Mouse (Mus musculus): ENCODE measurements around the gene Kif26a. TPM values are rescaled to one million over a fixed set of nuclear protein-coding genes. Genes with fewer than 3 reads are reported as not detected.
A peak's percentile ranks its signal among the peaks of the same experiment; 100 is the strongest.

Kif26a gene
- polyA plus RNA-seq, 1 experiment, result 0.02 TPM

- TF ChIP-seq TCF3 (IDR thresholded peaks at IDR 0.05; ENCODE audit: insufficient read length, low read depth), result no peak
- TF ChIP-seq USF1 (IDR thresholded peaks at IDR 0.05; ENCODE audit: low read depth), result no peak
- no peak for TF ChIP-seq REST (IDR thresholded peaks at IDR 0.05; ENCODE audit: insufficient read depth, insufficient read length)
- no peak for TF ChIP-seq SRF (IDR thresholded peaks at IDR 0.05; ENCODE audit: control insufficient read depth, insufficient read length, low read depth)
- TF ChIP-seq POLR2A (IDR thresholded peaks at IDR 0.05; ENCODE audit: insufficient read length, low read depth), result no peak
- no peak for TF ChIP-seq CEBPB (IDR thresholded peaks at IDR 0.05; ENCODE audit: insufficient read depth, poor library complexity, severe bottlenecking)
- TF ChIP-seq MYOD1 (IDR thresholded peaks at IDR 0.05; ENCODE audit: control insufficient read depth in 1 of 3, insufficient read length in 2 of 3, low read depth in 2 of 3), result no peak
- H3K79me2 ChIP-seq (ENCODE audit: control insufficient read depth, insufficient read depth), result no peaks in the 10 kb centered on the region
- no peak overlapping the region for H3K4me3 ChIP-seq
These were observed 42.8 kb upstream of the Kif26a start for GRCm38 (mm10) chr12:112103179-112103578.

GRCm38 (mm10) chr12:112104890-112105289, 41.1 kb upstream of the Kif26a start:
- Histone ChIP-seq H3K4me2 (ENCODE audit: low read depth) (no peak overlapping the region), H3K36me3 (ENCODE audit: control insufficient read depth, insufficient read depth) (no peaks in the 10 kb centered on the region), H3K4me3 (no peak overlapping the region), H3K79me2 (ENCODE audit: control insufficient read depth, insufficient read depth) (no peaks in the 10 kb centered on the region), H3ac (ENCODE audit: control insufficient read depth, insufficient read length) (no peak overlapping the region), H3K27me3 (ENCODE audit: control insufficient read depth, insufficient read depth, insufficient read length) (peaks cover 19% of the 10 kb centered on the region)
- TF ChIP-seq E2F4 (IDR thresholded peaks at IDR 0.05; ENCODE audit: insufficient read depth) (no peak), MYOG (IDR thresholded peaks at IDR 0.05; ENCODE audit: control insufficient read depth in 1 of 3, insufficient read depth in 1 of 3, insufficient read length in 2 of 3, low read depth in 2 of 3) (no peak), POLR2AphosphoS2 (IDR thresholded peaks at IDR 0.05; ENCODE audit: insufficient read length, low read depth) (no peak), TCF12 (IDR thresholded peaks at IDR 0.05; ENCODE audit: insufficient read depth, poor library complexity, severe bottlenecking) (no peak), MYOD1 (IDR thresholded peaks at IDR 0.05; ENCODE audit: control insufficient read depth in 1 of 3, insufficient read length in 2 of 3, low read depth in 2 of 3) (no peak), USF1 (IDR thresholded peaks at IDR 0.05; ENCODE audit: low read depth) (no peak), SRF (IDR thresholded peaks at IDR 0.05; ENCODE audit: control insufficient read depth, insufficient read length, low read depth) (no peak), MAX (IDR thresholded peaks at IDR 0.05; ENCODE audit: low read depth) (no peak), REST (IDR thresholded peaks at IDR 0.05; ENCODE audit: insufficient read depth, insufficient read length) (no peak), CEBPB (IDR thresholded peaks at IDR 0.05; ENCODE audit: insufficient read depth, poor library complexity, severe bottlenecking) (no peak), TCF3 (IDR thresholded peaks at IDR 0.05; ENCODE audit: insufficient read length, low read depth) (no peak), POLR2A (IDR thresholded peaks at IDR 0.05; ENCODE audit: insufficient read length, low read depth) (no peak)

More at GRCm38 (mm10) chr12:112103179-112103578, 42.8 kb upstream of the Kif26a start:
- Histone ChIP-seq H3K4me2 (ENCODE audit: low read depth) (no peak overlapping the region), H3ac (ENCODE audit: control insufficient read depth, insufficient read length) (no peak overlapping the region), H3K36me3 (ENCODE audit: control insufficient read depth, insufficient read depth) (no peaks in the 10 kb centered on the region), H3K27me3 (ENCODE audit: control insufficient read depth, insufficient read depth, insufficient read length) (peaks cover 19% of the 10 kb centered on the region)

GRCm38 (mm10) chr12:112106541-112106971, 39.5 kb upstream of the Kif26a start, which contains the start of gene Aspg:
Aspg (plus strand) TSS chr12:112106679.
- H3K4me2 ChIP-seq (ENCODE audit: low read depth), result no peak within 1 kb of the TSS
- H3ac ChIP-seq (ENCODE audit: control insufficient read depth, insufficient read length), result no peak within 1 kb of the TSS
- TF ChIP-seq MYOG (IDR thresholded peaks at IDR 0.05; ENCODE audit: control insufficient read depth in 1 of 3, insufficient read depth in 1 of 3, insufficient read length in 2 of 3, low read depth in 2 of 3) (peak in 1 of 3 experiments; percentile 47), POLR2A (IDR thresholded peaks at IDR 0.05; ENCODE audit: insufficient read length, low read depth) (no peak), REST (IDR thresholded peaks at IDR 0.05; ENCODE audit: insufficient read depth, insufficient read length) (no peak)
- peaks cover 30% of the 10 kb centered on the region for H3K27me3 ChIP-seq (ENCODE audit: control insufficient read depth, insufficient read depth, insufficient read length)
- H3K4me3 ChIP-seq, result no peak within 1 kb of the TSS
- H3K36me3 ChIP-seq (ENCODE audit: control insufficient read depth, insufficient read depth), result no peaks in the 10 kb centered on the region
- H3K79me2 ChIP-seq (ENCODE audit: control insufficient read depth, insufficient read depth), result no peaks in the 10 kb centered on the region

- no peak for TF ChIP-seq SRF (IDR thresholded peaks at IDR 0.05; ENCODE audit: control insufficient read depth, insufficient read length, low read depth)
- TF ChIP-seq TCF3 (IDR thresholded peaks at IDR 0.05; ENCODE audit: insufficient read length, low read depth), result no peak
- TF ChIP-seq MAX (IDR thresholded peaks at IDR 0.05; ENCODE audit: low read depth), result no peak
- no peak for TF ChIP-seq TCF12 (IDR thresholded peaks at IDR 0.05; ENCODE audit: insufficient read depth, poor library complexity, severe bottlenecking)
- no peak for TF ChIP-seq USF1 (IDR thresholded peaks at IDR 0.05; ENCODE audit: low read depth)
- TF ChIP-seq E2F4 (IDR thresholded peaks at IDR 0.05; ENCODE audit: insufficient read depth), result no peak
- TF ChIP-seq REST (IDR thresholded peaks at IDR 0.05; ENCODE audit: insufficient read depth, insufficient read length), result no peak
- TF ChIP-seq CEBPB (IDR thresholded peaks at IDR 0.05; ENCODE audit: insufficient read depth, poor library complexity, severe bottlenecking), result no peak
- TF ChIP-seq POLR2A (IDR thresholded peaks at IDR 0.05; ENCODE audit: insufficient read length, low read depth), result no peak
- TF ChIP-seq MYOG (IDR thresholded peaks at IDR 0.05; ENCODE audit: control insufficient read depth in 1 of 3, insufficient read depth in 1 of 3, insufficient read length in 2 of 3, low read depth in 2 of 3), result no peak
- TF ChIP-seq MYOD1 (IDR thresholded peaks at IDR 0.05; ENCODE audit: control insufficient read depth in 1 of 3, insufficient read length in 2 of 3, low read depth in 2 of 3), result no peak
- Histone ChIP-seq H3K4me2 (ENCODE audit: low read depth) (no peak overlapping the region), H3K36me3 (ENCODE audit: control insufficient read depth, insufficient read depth) (no peaks in the 10 kb centered on the region), H3K79me2 (ENCODE audit: control insufficient read depth, insufficient read depth) (no peaks in the 10 kb centered on the region), H3ac (ENCODE audit: control insufficient read depth, insufficient read length) (no peak overlapping the region), H3K4me3 (no peak overlapping the region), H3K27me3 (ENCODE audit: control insufficient read depth, insufficient read depth, insufficient read length) (peaks cover 37% of the 10 kb centered on the region)
These were observed 38.3 kb upstream of the Kif26a start for GRCm38 (mm10) chr12:112107685-112108084.

- peaks cover 37% of the 10 kb centered on the region for H3K27me3 ChIP-seq (ENCODE audit: control insufficient read depth, insufficient read depth, insufficient read length)
- no peak overlapping the region for H3K4me3 ChIP-seq
- TF ChIP-seq CEBPB (IDR thresholded peaks at IDR 0.05; ENCODE audit: insufficient read depth, poor library complexity, severe bottlenecking) (no peak), SRF (IDR thresholded peaks at IDR 0.05; ENCODE audit: control insufficient read depth, insufficient read length, low read depth) (no peak), POLR2A (IDR thresholded peaks at IDR 0.05; ENCODE audit: insufficient read length, low read depth) (no peak), MYOG (IDR thresholded peaks at IDR 0.05; ENCODE audit: control insufficient read depth in 1 of 3, insufficient read depth in 1 of 3, insufficient read length in 2 of 3, low read depth in 2 of 3) (no peak), TCF3 (IDR thresholded peaks at IDR 0.05; ENCODE audit: insufficient read length, low read depth) (no peak), TCF12 (IDR thresholded peaks at IDR 0.05; ENCODE audit: insufficient read depth, poor library complexity, severe bottlenecking) (no peak), REST (IDR thresholded peaks at IDR 0.05; ENCODE audit: insufficient read depth, insufficient read length) (no peak), USF1 (IDR thresholded peaks at IDR 0.05; ENCODE audit: low read depth) (no peak), POLR2AphosphoS2 (IDR thresholded peaks at IDR 0.05; ENCODE audit: insufficient read length, low read depth) (no peak), MYOD1 (IDR thresholded peaks at IDR 0.05; ENCODE audit: control insufficient read depth in 1 of 3, insufficient read length in 2 of 3, low read depth in 2 of 3) (no peak), E2F4 (IDR thresholded peaks at IDR 0.05; ENCODE audit: insufficient read depth) (no peak), MAX (IDR thresholded peaks at IDR 0.05; ENCODE audit: low read depth) (no peak)
- no peak overlapping the region for H3ac ChIP-seq (ENCODE audit: control insufficient read depth, insufficient read length)
- H3K79me2 ChIP-seq (ENCODE audit: control insufficient read depth, insufficient read depth), result no peaks in the 10 kb centered on the region
- H3K4me2 ChIP-seq (ENCODE audit: low read depth), result no peak overlapping the region
- H3K36me3 ChIP-seq (ENCODE audit: control insufficient read depth, insufficient read depth), result no peaks in the 10 kb centered on the region
These were observed 37.1 kb upstream of the Kif26a start for GRCm38 (mm10) chr12:112108696-112109445.

Data from myocyte (in vitro differentiated cells).